Mouse (Mus musculus): ENCODE measurements at regions not wholly inside any gene's neighbourhood (a gene's known extent, or its start where the extent isn't known, plus 50 kb on each side); places are given as distances from the start of the nearest gene placed in this dataset.

DNA sequence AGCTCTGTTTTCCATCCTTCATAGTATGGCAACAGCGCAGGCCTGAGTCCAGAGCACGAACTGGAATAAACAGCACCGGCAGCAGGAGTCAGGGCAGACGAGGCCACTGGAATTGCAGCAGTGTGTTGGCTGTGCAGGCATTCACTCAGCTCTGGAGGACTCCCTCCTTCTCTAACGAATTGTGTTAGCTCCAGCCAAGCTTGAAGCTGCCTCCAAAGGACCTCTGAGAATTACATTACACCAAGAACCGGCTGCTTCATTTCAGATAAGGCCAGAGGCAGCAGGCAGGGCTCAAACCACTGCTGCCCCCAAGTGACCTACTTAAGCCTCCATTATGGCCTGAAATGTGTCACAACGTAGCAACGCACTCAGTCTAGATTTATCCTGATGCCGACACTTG lies 162.5 kb upstream of the Igfbp7 start:
- Histone ChIP-seq H3K36me3 (ENCODE audit: control insufficient read depth, insufficient read depth, low read length) (no peaks in the 10 kb centered on the region), H3K27me3 (replicated peaks; ENCODE audit: control insufficient read depth, insufficient read depth, low read length) (no peaks in the 10 kb centered on the region), H3K27ac (replicated peaks; ENCODE audit: low read depth, low read length) (no peak overlapping the region), H3K4me3 (ENCODE audit: low read depth, low read length) (no peak overlapping the region), H3K4me2 (ENCODE audit: low read depth, low read length) (no peak overlapping the region), H3K9me3 (ENCODE audit: control insufficient read depth, low read length) (no peaks in the 10 kb centered on the region), H3K4me1 (ENCODE audit: control insufficient read depth, insufficient read depth, low read length) (no peaks in the 10 kb centered on the region), H3K9ac (ENCODE audit: low read depth, low read length) (no peak overlapping the region)
- 74% methylated on average over 9 of the region's 9 CpGs for WGBS
- DNase-seq (ENCODE audit: low spot score) (no peak), ATAC-seq (ENCODE audit: low read depth) (peak; percentile 33; the same call in 1 of the 2 replicates)

DNA sequence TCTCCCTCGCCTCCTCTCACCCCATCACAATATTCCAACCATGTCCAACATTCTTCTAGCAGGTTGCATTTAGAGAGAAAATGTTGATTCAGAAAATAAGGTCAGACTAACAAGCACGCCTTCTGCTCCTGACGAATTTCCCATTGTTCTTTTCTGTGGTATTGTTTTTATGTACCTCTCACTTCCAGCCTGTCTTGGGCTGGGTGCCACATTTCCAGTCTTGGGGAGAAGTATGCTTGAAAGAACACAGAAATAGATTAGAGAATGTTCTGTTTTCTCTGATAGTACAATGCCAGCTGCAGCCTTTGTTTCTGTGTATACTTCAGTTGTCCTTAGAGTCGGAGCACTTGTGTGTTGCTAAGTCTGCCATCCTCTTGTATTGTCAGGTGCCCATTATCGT lies 160.3 kb upstream of the Igfbp7 start:
- no peak overlapping the region for H3K4me2 ChIP-seq (ENCODE audit: low read depth, low read length)
- no peaks in the 10 kb centered on the region for H3K36me3 ChIP-seq (ENCODE audit: control insufficient read depth, insufficient read depth, low read length)
- H3K9me3 ChIP-seq (ENCODE audit: control insufficient read depth, low read length) = no peaks in the 10 kb centered on the region
- 82% methylated on average over 5 of the region's 5 CpGs for WGBS
- no peak overlapping the region for H3K9ac ChIP-seq (ENCODE audit: low read depth, low read length)
- no peak overlapping the region for H3K4me3 ChIP-seq (ENCODE audit: low read depth, low read length)
- DNase-seq (ENCODE audit: low spot score) (no peak), ATAC-seq (ENCODE audit: low read depth) (no peak)
- H3K27me3 ChIP-seq (replicated peaks; ENCODE audit: control insufficient read depth, insufficient read depth, low read length) = no peaks in the 10 kb centered on the region
- no peaks in the 10 kb centered on the region for H3K4me1 ChIP-seq (ENCODE audit: control insufficient read depth, insufficient read depth, low read length)
- no peak overlapping the region for H3K27ac ChIP-seq (replicated peaks; ENCODE audit: low read depth, low read length)

DNA sequence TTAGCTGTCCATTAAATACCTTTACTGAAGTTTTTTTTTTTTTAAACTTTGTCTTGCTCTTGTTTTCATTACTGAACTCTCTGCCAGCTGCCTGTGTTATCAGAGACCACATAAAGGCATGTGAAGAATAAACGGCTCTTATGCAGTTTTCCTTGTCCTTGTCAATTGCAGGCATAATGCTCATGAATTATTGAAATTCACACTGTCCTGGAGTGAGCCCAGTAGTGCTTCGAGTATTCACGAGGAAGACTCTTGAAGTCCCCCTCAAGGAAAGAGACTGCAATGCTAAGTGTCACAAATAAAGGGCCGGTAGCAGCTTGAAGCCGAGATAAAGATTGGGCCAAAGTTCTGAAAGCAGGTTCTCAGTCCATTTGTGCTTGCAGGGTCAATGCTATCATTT lies 144.7 kb upstream of the Igfbp7 start:
- no peak overlapping the region for H3K4me3 ChIP-seq (ENCODE audit: low read depth, low read length)
- DNase-seq (ENCODE audit: low spot score) (no peak), ATAC-seq (ENCODE audit: low read depth) (no peak)
- 49% methylated on average over 5 of the region's 5 CpGs for WGBS
- no peaks in the 10 kb centered on the region for H3K27me3 ChIP-seq (replicated peaks; ENCODE audit: control insufficient read depth, insufficient read depth, low read length)
- no peak overlapping the region for H3K4me2 ChIP-seq (ENCODE audit: low read depth, low read length)
- no peaks in the 10 kb centered on the region; the same call in 1 of the 2 replicates for H3K4me1 ChIP-seq (ENCODE audit: control insufficient read depth, insufficient read depth, low read length)
- H3K9ac ChIP-seq (ENCODE audit: low read depth, low read length) = no peak overlapping the region
- H3K36me3 ChIP-seq (ENCODE audit: control insufficient read depth, insufficient read depth, low read length) = no peaks in the 10 kb centered on the region
- H3K9me3 ChIP-seq (ENCODE audit: control insufficient read depth, low read length) = no peaks in the 10 kb centered on the region
- no peak overlapping the region for H3K27ac ChIP-seq (replicated peaks; ENCODE audit: low read depth, low read length)

DNA sequence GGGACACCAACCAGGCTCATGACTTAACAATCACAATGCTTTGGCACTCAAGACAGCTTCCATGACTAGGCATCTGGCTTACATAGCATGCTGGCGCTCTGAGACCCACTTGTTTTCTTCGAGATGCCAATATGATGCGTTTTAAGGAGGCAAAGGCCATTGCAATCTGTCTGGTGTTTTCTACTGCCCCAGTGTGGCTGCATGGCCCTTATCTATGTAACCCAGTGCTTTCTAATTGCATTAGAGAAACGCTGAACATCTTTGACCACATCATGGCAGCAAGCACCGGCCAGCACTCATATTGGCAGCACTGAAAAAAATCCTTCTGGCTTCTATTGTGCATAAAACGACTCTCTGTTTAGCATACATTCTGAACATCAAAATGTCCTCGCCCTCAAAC lies 144.2 kb upstream of the Igfbp7 start:
- Histone ChIP-seq H3K27me3 (replicated peaks; ENCODE audit: control insufficient read depth, insufficient read depth, low read length) (no peaks in the 10 kb centered on the region), H3K9ac (ENCODE audit: low read depth, low read length) (no peak overlapping the region), H3K9me3 (ENCODE audit: control insufficient read depth, low read length) (no peaks in the 10 kb centered on the region), H3K4me1 (ENCODE audit: control insufficient read depth, insufficient read depth, low read length) (no peaks in the 10 kb centered on the region; the same call in 1 of the 2 replicates), H3K27ac (replicated peaks; ENCODE audit: low read depth, low read length) (no peak overlapping the region), H3K4me3 (ENCODE audit: low read depth, low read length) (no peak overlapping the region), H3K4me2 (ENCODE audit: low read depth, low read length) (no peak overlapping the region), H3K36me3 (ENCODE audit: control insufficient read depth, insufficient read depth, low read length) (no peaks in the 10 kb centered on the region)
- ATAC-seq (ENCODE audit: low read depth) (no peak), DNase-seq (ENCODE audit: low spot score) (no peak)
- 78% methylated on average over 7 of the region's 7 CpGs for WGBS

DNA sequence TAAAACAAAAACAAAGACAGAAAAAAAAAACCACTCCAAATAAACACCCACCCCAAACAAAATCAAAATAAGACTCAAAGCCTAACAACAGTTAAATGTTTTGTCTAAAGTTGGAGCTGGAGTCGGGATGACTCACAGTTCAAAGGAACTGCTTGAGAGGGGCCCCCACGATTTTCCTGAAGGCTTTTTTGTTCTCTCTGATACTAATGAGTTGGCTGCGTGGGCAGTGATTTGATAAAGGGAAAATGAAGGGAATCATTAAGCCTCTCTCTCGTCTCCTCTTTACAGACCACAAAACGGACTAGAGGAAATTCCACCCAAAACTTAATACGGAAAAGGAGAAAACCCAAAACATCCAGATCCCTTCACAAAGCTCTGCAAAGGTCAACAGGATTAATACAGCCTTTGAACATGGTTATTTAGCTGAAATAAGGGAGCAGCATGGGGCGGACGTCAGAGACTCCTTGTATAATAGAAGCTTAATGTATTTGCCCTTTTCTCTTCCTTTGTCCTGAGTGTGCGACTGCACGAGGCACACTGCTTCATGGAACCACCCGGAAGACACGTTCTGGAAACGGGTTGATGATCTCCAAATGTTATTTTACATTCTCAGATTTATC lies 138.3 kb upstream of the Igfbp7 start:
- no peaks in the 10 kb centered on the region; the same call in 1 of the 2 replicates for H3K4me1 ChIP-seq (ENCODE audit: control insufficient read depth, insufficient read depth, low read length)
- no peaks in the 10 kb centered on the region for H3K27me3 ChIP-seq (replicated peaks; ENCODE audit: control insufficient read depth, insufficient read depth, low read length)
- no peaks in the 10 kb centered on the region for H3K36me3 ChIP-seq (ENCODE audit: control insufficient read depth, insufficient read depth, low read length)
- no peak for ATAC-seq (ENCODE audit: low read depth)
- DNase-seq (ENCODE audit: low spot score) = peak; percentile 62
- no peak overlapping the region for H3K4me2 ChIP-seq (ENCODE audit: low read depth, low read length)
- WGBS = 38% methylated on average over 13 of the region's 13 CpGs
- no peaks in the 10 kb centered on the region for H3K9me3 ChIP-seq (ENCODE audit: control insufficient read depth, low read length)
- H3K4me3 ChIP-seq (ENCODE audit: low read depth, low read length) = no peak overlapping the region
- H3K9ac ChIP-seq (ENCODE audit: low read depth, low read length) = no peak overlapping the region
- no peak overlapping the region for H3K27ac ChIP-seq (replicated peaks; ENCODE audit: low read depth, low read length)

DNA sequence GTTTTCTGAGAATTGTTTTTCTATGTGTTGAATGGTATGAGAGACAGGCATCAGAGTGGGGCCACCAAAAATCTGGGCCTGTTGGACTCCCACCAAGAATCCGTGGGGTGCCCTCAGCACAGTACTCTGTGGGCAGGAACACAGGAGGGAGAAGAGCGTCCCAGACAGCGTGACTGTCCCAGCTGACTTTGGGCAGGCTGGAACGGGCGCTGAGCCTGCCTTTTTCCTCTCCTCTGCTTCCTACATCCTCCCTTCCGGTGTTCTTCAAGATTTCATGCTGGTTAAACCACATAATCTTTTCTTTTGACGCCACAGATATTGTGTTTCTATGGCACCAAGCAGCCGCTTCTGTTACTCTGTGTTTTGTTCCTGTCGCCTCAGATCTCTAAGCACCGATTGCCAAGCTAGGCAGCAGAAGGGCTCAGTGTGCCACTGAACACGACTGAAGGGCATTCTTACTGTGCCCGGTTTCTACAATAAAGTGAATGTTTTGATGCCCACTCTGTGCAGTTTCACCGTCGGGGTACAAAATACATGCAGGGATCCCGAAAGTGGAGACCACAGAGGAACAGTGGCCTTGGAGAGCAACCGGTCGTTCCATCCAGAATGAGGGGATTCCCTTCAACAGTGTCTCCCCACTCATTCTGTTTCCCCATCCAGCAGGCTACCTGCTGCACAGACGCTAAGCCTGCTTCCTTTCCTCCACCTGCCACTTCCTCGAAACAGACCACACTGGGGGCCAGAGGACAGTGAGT lies 124.6 kb upstream of the Igfbp7 start:
- peak overlapping the region; percentile 28; the same call in 1 of the 2 replicates for H3K4me2 ChIP-seq (ENCODE audit: low read depth, low read length)
- no peaks in the 10 kb centered on the region for H3K36me3 ChIP-seq (ENCODE audit: control insufficient read depth, insufficient read depth, low read length)
- H3K27me3 ChIP-seq (replicated peaks; ENCODE audit: control insufficient read depth, insufficient read depth, low read length) = no peaks in the 10 kb centered on the region
- H3K9me3 ChIP-seq (ENCODE audit: control insufficient read depth, low read length) = no peaks in the 10 kb centered on the region
- peak; percentile 74 for ATAC-seq (ENCODE audit: low read depth)
- peak overlapping the region; percentile 14; the same call in 1 of the 2 replicates for H3K9ac ChIP-seq (ENCODE audit: low read depth, low read length)
- WGBS = 54% methylated on average over 19 of the region's 19 CpGs
- H3K27ac ChIP-seq (replicated peaks; ENCODE audit: low read depth, low read length) = no peak overlapping the region
- H3K4me1 ChIP-seq (ENCODE audit: control insufficient read depth, insufficient read depth, low read length) = peaks cover 11% of the 10 kb centered on the region
- peak; percentile 44 for DNase-seq (ENCODE audit: low spot score)
- H3K4me3 ChIP-seq (ENCODE audit: low read depth, low read length) = no peak overlapping the region

DNA sequence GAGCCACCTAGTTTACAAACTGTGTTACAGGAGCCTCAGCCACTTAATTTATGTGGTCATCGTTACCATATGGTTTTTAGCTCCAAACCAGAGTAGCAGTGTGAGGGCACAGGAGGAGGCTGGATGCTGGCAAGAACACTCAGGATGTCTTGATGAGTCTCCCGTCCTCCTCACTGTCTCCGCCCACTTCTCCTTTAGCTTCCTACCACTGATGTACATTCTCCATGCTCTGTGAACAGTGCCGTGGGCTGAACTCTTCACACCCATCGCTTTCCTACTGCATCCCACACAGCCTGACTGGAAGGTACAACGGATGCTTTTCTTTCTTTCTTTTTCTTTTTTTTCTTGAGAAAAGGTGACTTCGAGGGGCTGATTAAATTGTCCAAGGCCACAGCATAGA lies 122.5 kb upstream of the Igfbp7 start:
- Histone ChIP-seq H3K36me3 (ENCODE audit: control insufficient read depth, insufficient read depth, low read length) (no peaks in the 10 kb centered on the region), H3K9me3 (ENCODE audit: control insufficient read depth, low read length) (no peaks in the 10 kb centered on the region)
- 79% methylated on average over 7 of the region's 7 CpGs for WGBS

DNA sequence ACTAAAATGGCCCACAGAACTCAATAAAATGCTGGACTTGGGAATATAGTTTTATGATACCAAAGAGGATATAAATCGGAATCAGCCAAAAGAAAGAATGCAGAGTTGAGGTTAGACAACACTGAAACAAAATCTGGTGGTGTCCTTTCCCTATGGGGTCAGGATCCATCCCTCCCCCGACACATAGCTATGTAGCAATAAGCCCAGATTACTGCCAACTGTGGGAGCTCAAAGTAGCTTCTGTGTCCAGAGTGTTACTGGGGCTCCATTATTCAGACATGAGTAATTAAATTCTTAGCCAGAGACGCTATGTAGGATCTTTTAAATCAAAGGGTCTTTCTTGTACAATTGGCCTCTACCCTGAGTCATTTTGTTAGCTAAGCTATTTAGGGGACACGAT lies 109.4 kb upstream of the Igfbp7 start:
- ATAC-seq (ENCODE audit: low read depth) = no peak
- Histone ChIP-seq H3K4me3 (ENCODE audit: low read depth, low read length) (no peak overlapping the region), H3K27me3 (replicated peaks; ENCODE audit: control insufficient read depth, insufficient read depth, low read length) (no peaks in the 10 kb centered on the region), H3K4me1 (ENCODE audit: control insufficient read depth, insufficient read depth, low read length) (no peaks in the 10 kb centered on the region), H3K9me3 (ENCODE audit: control insufficient read depth, low read length) (no peaks in the 10 kb centered on the region), H3K36me3 (ENCODE audit: control insufficient read depth, insufficient read depth, low read length) (no peaks in the 10 kb centered on the region), H3K27ac (replicated peaks; ENCODE audit: low read depth, low read length) (no peak overlapping the region), H3K9ac (ENCODE audit: low read depth, low read length) (no peak overlapping the region), H3K4me2 (ENCODE audit: low read depth, low read length) (no peak overlapping the region)
- 70% methylated on average over 4 of the region's 4 CpGs for WGBS
- no peak for DNase-seq (ENCODE audit: low spot score)

More for the DNA sequence above, 122.5 kb upstream of the Igfbp7 start:
- H3K4me1 ChIP-seq (ENCODE audit: control insufficient read depth, insufficient read depth, low read length) = peaks cover 11% of the 10 kb centered on the region
- H3K27me3 ChIP-seq (replicated peaks; ENCODE audit: control insufficient read depth, insufficient read depth, low read length) = no peaks in the 10 kb centered on the region
- H3K4me3 ChIP-seq (ENCODE audit: low read depth, low read length) = no peak overlapping the region
- H3K9ac ChIP-seq (ENCODE audit: low read depth, low read length) = no peak overlapping the region
- H3K27ac ChIP-seq (replicated peaks; ENCODE audit: low read depth, low read length) = no peak overlapping the region
- ATAC-seq (ENCODE audit: low read depth) (no peak), DNase-seq (ENCODE audit: low spot score) (no peak)
- no peak overlapping the region for H3K4me2 ChIP-seq (ENCODE audit: low read depth, low read length)

DNA sequence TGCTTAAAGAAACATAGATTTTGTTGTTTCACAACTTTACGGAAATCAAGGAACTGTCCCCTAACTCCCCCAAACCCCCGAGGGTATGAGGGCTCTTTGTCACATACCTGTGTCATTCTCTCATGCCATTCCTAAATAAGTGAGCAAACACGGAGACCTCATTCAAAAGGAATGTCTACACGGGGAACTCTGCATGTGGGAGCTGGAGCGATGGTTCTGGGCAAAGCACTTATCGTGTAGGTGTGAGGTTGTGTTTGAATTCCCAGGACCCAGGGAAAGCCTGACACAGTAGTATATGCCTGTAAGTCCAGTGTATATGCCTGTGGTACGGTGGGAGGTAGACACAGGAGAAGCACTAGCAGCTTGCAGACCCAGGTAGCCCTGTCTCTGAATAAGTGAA lies 107.6 kb upstream of the Igfbp7 start:
- Histone ChIP-seq H3K27me3 (replicated peaks; ENCODE audit: control insufficient read depth, insufficient read depth, low read length) (no peaks in the 10 kb centered on the region), H3K4me3 (ENCODE audit: low read depth, low read length) (no peak overlapping the region), H3K4me2 (ENCODE audit: low read depth, low read length) (no peak overlapping the region), H3K9me3 (ENCODE audit: control insufficient read depth, low read length) (no peaks in the 10 kb centered on the region), H3K9ac (ENCODE audit: low read depth, low read length) (no peak overlapping the region), H3K4me1 (ENCODE audit: control insufficient read depth, insufficient read depth, low read length) (no peaks in the 10 kb centered on the region), H3K36me3 (ENCODE audit: control insufficient read depth, insufficient read depth, low read length) (no peaks in the 10 kb centered on the region), H3K27ac (replicated peaks; ENCODE audit: low read depth, low read length) (no peak overlapping the region)
- DNase-seq (ENCODE audit: low spot score) = no peak
- WGBS = 72% methylated on average over 7 of the region's 7 CpGs
- no peak for ATAC-seq (ENCODE audit: low read depth)
